Mouse (Mus musculus) NIH3T3 (cell line): ENCODE data around the gene Ap2a1.
"Not testable (repeated sequence)": the region's sequence is repeated elsewhere in the genome, so short reads cannot be mapped to it uniquely, and the experiment has no call there.

Source experiments
- DNase-seq: peaks from one replicate; pipeline ENCODE4 v3.0.0-alpha.2; 2012; ENCODE audit warnings: low read depth

Ap2a1 gene

GRCm38 (mm10) chr7:44894175-44894574 is 35.1 kb downstream of the Ap2a1 start:
- DNase-seq, result no peak

- DNase-seq, result peak; percentile 82
Observed at GRCm38 (mm10) chr7:44893197-44893596, 36.1 kb downstream of the Ap2a1 start.

GRCm38 (mm10) chr7:44892276-44892921 is 36.9 kb downstream of the Ap2a1 start, which contains the start of gene Med25:
Med25 (minus strand) TSS chr7:44892712.
- DNase-seq, result peak; percentile 98

GRCm38 (mm10) chr7:44891611-44892010 is 37.7 kb downstream of the Ap2a1 start:
- no peak for DNase-seq

GRCm38 (mm10) chr7:44890737-44891136 is 38.6 kb downstream of the Ap2a1 start:
- DNase-seq, result no peak

- DNase-seq, result no peak
Observed at GRCm38 (mm10) chr7:44890180-44890579, 39.1 kb downstream of the Ap2a1 start.

GRCm38 (mm10) chr7:44888256-44889105 is 40.8 kb downstream of the Ap2a1 start:
- DNase-seq, result peak; percentile 80

GRCm38 (mm10) chr7:44886964-44887363 is 42.3 kb downstream of the Ap2a1 start:
- DNase-seq, result no peak

- no peak for DNase-seq
Observed at GRCm38 (mm10) chr7:44884637-44885036, 44.7 kb downstream of the Ap2a1 start.

- DNase-seq, result no peak
Observed at GRCm38 (mm10) chr7:44883036-44883435, 46.3 kb downstream of the Ap2a1 start.

- no peak for DNase-seq
Observed at GRCm38 (mm10) chr7:44877833-44878232, 51.5 kb downstream of the Ap2a1 start.

GRCm38 (mm10) chr7:44871774-44872173 is 57.5 kb downstream of the Ap2a1 start:
- DNase-seq, result not testable (repeated sequence)

GRCm38 (mm10) chr7:44871181-44871580 is 58.1 kb downstream of the Ap2a1 start:
- DNase-seq, result no peak

- DNase-seq, result no peak
Observed at GRCm38 (mm10) chr7:44870614-44871013, 58.7 kb downstream of the Ap2a1 start.

- DNase-seq, result peak; percentile 97
Observed at GRCm38 (mm10) chr7:44869697-44870528, 59.4 kb downstream of the Ap2a1 start, which contains the start of gene Ptov1. Ptov1 (minus strand) TSS chr7:44869788.

- DNase-seq, result peak; percentile 84
Observed at GRCm38 (mm10) chr7:44868919-44869696, 60.2 kb downstream of the Ap2a1 start.

GRCm38 (mm10) chr7:44868465-44868864 is 60.8 kb downstream of the Ap2a1 start:
- no peak for DNase-seq

GRCm38 (mm10) chr7:44867802-44868201 is 61.5 kb downstream of the Ap2a1 start:
- no peak for DNase-seq

- DNase-seq, result no peak
Observed at GRCm38 (mm10) chr7:44867010-44867702, 62.1 kb downstream of the Ap2a1 start.

GRCm38 (mm10) chr7:44866276-44867009 is 62.9 kb downstream of the Ap2a1 start:
- DNase-seq, result peak; percentile 83
